Mouse (Mus musculus) neural tube, embryonic 13.5 days (tissue): ENCODE measurements at regions not wholly inside any gene's neighbourhood (a gene's known extent, or its start where the extent isn't known, plus 50 kb on each side); places are given as distances from the start of the nearest gene placed in this dataset.

ENCODE experiments used
- ATAC-seq: fragments of 200-750 bp; cut with Nextera tagmentation; 2 replicates; pipeline ENCODE4 v1.8.0; 2017; ENCODE audit warnings: low read depth, mild to moderate bottlenecking, moderate TSS enrichment, moderate library complexity
- H3K27ac ChIP-seq: fragments of 300-500 bp; sonication (generic); replicated peaks from 2 replicates; pipeline ENCODE4 v1.5.1; 2015; ENCODE audit warnings: moderate library complexity, mild to moderate bottlenecking, inconsistent platforms
- H3K27me3 ChIP-seq: fragments of 300-500 bp; sonication (generic); 2 replicates; pipeline ENCODE4 v1.6.1; 2015; ENCODE audit warnings: mild to moderate bottlenecking, inconsistent platforms
- H3K36me3 ChIP-seq: fragments of 300-500 bp; sonication (generic); 2 replicates; pipeline ENCODE4 v1.6.1; 2015; ENCODE audit warnings: mild to moderate bottlenecking, inconsistent platforms
- H3K4me1 ChIP-seq: fragments of 300-500 bp; sonication (generic); replicated peaks from 2 replicates; pipeline ENCODE4 v1.6.1; 2015; ENCODE audit warnings: inconsistent platforms
- H3K4me2 ChIP-seq: fragments of 300-500 bp; sonication (generic); 2 replicates; pipeline ENCODE4 v1.6.1; 2015; ENCODE audit warnings: inconsistent platforms, mild to moderate bottlenecking, moderate library complexity
- H3K4me3 ChIP-seq: fragments of 300-500 bp; sonication (generic); 2 replicates; pipeline ENCODE4 v1.5.1; 2015; ENCODE audit warnings: mild to moderate bottlenecking, inconsistent platforms
- H3K9ac ChIP-seq: fragments of 300-500 bp; sonication (generic); 2 replicates; pipeline ENCODE4 v1.6.1; 2015; ENCODE audit warnings: moderate library complexity, mild to moderate bottlenecking, inconsistent platforms
- H3K9me3 ChIP-seq: fragments of 300-500 bp; sonication (generic); 2 replicates; pipeline ENCODE4 v1.6.1; 2016; ENCODE audit warnings: inconsistent platforms
- WGBS: fragments of 180-500 bp; shearing (Covaris S2); methylation state at CpG from one replicate; pipeline ENCODE4 v1.1.7; 2015; 5-methylcytosine and 5-hydroxymethylcytosine counted together

- Histone ChIP-seq H3K27me3 (peaks cover 36% of the 10 kb centered on the region), H3K4me1 (peaks cover 7% of the 10 kb centered on the region; the same call in 1 of the 2 replicates), H3K9me3 (no peaks in the 10 kb centered on the region), H3K9ac (no peak overlapping the region), H3K27ac (no peak overlapping the region), H3K4me2 (no peak overlapping the region), H3K4me3 (no peak overlapping the region), H3K36me3 (no peaks in the 10 kb centered on the region)
- ATAC-seq: no peak
- 42% methylated on average over 3 of the region's 3 CpGs for WGBS
These were observed 114.5 kb downstream of the Dhx35 start for GRCm38 (mm10) chr2:158909086-158909485.

GRCm38 (mm10) chr2:158910325-158910724 lies 115.7 kb downstream of the Dhx35 start:
- Histone ChIP-seq H3K4me3 (no peak overlapping the region), H3K9ac (no peak overlapping the region), H3K9me3 (no peaks in the 10 kb centered on the region), H3K4me1 (peaks cover 7% of the 10 kb centered on the region; the same call in 1 of the 2 replicates), H3K4me2 (no peak overlapping the region), H3K27me3 (peaks cover 35% of the 10 kb centered on the region), H3K27ac (no peak overlapping the region), H3K36me3 (no peaks in the 10 kb centered on the region)
- ATAC-seq: no peak
- 66% methylated on average over 8 of the region's 8 CpGs for WGBS

GRCm38 (mm10) chr2:158911191-158911590 lies 116.6 kb downstream of the Dhx35 start:
- 69% methylated on average over 7 of the region's 7 CpGs for WGBS
- no peak overlapping the region for H3K4me3 ChIP-seq
- H3K9me3 ChIP-seq: no peaks in the 10 kb centered on the region
- no peaks in the 10 kb centered on the region for H3K36me3 ChIP-seq
- H3K4me2 ChIP-seq: no peak overlapping the region
- no peak overlapping the region for H3K27ac ChIP-seq
- H3K9ac ChIP-seq: no peak overlapping the region
- H3K27me3 ChIP-seq: peaks cover 29% of the 10 kb centered on the region
- ATAC-seq: no peak
- H3K4me1 ChIP-seq: peaks cover 7% of the 10 kb centered on the region; the same call in 1 of the 2 replicates

DNA sequence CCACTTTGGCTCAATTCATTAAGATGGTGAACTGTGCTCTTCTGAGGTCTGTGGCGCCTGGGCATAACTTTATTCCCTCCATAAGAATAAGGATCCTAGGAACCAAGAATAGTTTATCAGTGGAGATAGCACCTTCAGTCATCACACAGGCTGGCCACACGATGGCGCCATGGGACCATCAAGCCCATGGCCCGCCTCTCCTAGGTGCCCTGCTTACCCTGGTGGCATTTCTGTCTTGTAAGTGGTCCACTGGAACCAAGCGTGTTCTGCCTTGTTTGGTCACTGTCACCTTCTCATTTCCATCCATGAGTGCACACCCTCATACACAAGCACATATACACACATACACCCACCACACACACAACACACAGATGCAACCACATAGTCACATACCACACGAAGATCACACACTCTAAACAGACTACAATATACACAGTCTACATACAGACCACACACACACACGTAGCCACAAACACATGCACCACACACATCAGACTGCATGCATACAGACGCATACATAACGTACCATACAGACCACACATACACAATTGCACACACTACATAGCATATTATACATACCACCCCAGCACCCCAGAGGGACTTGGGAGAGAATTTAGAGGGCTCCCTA lies 118.1 kb downstream of the Dhx35 start:
- peaks cover 7% of the 10 kb centered on the region; the same call in 1 of the 2 replicates for H3K4me1 ChIP-seq
- no peak overlapping the region for H3K27ac ChIP-seq
- no peaks in the 10 kb centered on the region for H3K36me3 ChIP-seq
- WGBS: 36% methylated on average over 9 of the region's 9 CpGs
- H3K4me2 ChIP-seq: no peak overlapping the region
- H3K9me3 ChIP-seq: no peaks in the 10 kb centered on the region
- H3K9ac ChIP-seq: no peak overlapping the region
- H3K4me3 ChIP-seq: no peak overlapping the region
- H3K27me3 ChIP-seq: peaks cover 29% of the 10 kb centered on the region
- ATAC-seq: peak; percentile 70

DNA sequence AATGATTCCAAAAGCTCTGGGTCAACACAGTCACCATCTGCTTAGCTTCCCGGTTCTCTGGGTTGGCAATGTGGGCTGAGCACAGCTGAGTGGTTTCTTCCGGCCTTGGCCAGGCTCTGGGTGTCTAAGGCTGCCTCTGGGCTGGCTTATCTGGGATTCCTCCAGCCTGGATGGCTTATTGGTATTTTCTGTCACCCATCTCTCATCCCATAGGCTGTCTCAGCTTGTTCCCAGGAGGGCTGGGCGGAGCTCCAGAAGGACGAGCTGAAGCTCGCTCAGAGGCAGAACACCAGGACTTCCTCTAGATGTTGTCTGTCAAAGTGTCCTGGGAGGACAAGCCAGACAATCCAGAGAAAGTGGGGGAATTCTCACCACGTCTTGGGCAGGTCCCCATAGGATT lies 122.8 kb downstream of the Dhx35 start:
- Histone ChIP-seq H3K27ac (no peak overlapping the region), H3K9me3 (no peaks in the 10 kb centered on the region), H3K36me3 (no peaks in the 10 kb centered on the region), H3K4me3 (no peak overlapping the region), H3K4me2 (no peak overlapping the region), H3K9ac (no peak overlapping the region), H3K4me1 (peaks cover 13% of the 10 kb centered on the region; the same call in 1 of the 2 replicates), H3K27me3 (peaks cover 1% of the 10 kb centered on the region)
- 70% methylated on average over 6 of the region's 6 CpGs for WGBS
- ATAC-seq: no peak

DNA sequence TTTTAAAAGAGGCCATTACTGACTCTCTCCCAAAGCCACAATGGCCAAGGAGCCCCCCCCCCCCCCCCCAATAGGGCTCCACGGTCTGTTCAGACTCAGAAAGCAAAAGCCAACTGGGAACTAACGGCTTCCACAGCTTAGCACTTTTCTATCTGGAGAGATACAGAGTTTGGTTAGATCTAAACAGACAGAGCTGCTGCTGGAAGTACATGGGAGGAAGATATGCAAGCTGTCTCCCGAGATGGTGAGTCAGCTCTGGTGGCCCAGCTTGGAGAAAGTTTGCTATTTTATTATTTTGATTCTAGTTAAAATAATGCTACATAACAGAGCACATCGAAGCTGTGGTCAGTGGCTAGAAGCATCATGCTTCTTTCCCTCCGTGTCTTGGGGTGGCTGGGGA lies 123.7 kb downstream of the Dhx35 start:
- H3K36me3 ChIP-seq: no peaks in the 10 kb centered on the region
- H3K27ac ChIP-seq: no peak overlapping the region
- WGBS: 89% methylated on average over 5 of the region's 5 CpGs
- H3K4me1 ChIP-seq: peaks cover 12% of the 10 kb centered on the region; the same call in 1 of the 2 replicates
- H3K4me3 ChIP-seq: no peak overlapping the region
- no peaks in the 10 kb centered on the region for H3K27me3 ChIP-seq
- no peak for ATAC-seq
- no peak overlapping the region for H3K4me2 ChIP-seq
- H3K9me3 ChIP-seq: no peaks in the 10 kb centered on the region
- H3K9ac ChIP-seq: no peak overlapping the region

DNA sequence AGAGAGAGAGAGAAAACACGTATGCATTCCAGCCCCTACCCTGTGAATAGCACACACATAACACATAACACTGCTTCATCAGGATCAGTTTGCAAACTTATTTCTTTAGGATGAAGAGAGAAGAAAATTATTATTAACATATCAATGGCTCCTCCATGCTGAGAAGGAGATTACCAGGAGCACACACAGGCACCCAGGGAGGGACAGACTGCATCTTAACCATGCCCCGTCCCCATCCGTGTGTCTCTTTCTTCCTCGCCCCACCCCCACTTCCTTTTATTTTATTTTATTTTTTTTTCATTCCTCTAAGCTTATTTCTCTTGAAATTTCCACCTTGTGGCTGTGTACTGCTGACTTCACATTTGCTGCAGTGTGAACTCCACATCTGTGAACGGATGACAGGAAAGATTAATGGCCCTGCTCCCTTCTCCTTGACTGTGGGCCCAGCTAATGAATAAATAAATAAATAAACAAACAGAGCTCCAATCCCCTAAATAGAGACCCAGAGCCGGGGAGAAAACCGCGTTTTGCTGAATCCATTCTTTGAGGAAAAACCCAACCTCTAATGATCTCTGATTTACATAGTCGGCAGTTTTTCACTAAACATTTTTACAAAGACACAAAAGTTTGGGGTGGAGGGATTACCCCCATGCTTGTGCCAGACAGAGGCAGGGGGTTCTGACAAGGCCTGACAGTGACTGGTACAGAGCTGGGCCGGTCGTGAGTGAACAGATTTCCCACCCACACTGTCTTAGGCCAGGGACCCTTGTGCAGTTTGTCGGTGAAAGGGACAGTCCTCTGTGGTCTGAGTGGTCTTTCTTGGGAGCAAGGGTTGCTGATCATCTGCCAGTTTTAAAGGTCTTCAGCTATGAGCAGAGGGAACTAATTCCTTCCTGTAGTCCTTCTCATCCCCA lies 127.0 kb downstream of the Dhx35 start:
- H3K4me3 ChIP-seq: no peak overlapping the region
- H3K4me2 ChIP-seq: no peak overlapping the region
- peaks cover 6% of the 10 kb centered on the region; the same call in 1 of the 2 replicates for H3K4me1 ChIP-seq
- no peak overlapping the region for H3K9ac ChIP-seq
- no peak for ATAC-seq
- H3K27ac ChIP-seq: no peak overlapping the region
- no peaks in the 10 kb centered on the region for H3K9me3 ChIP-seq
- H3K27me3 ChIP-seq: no peaks in the 10 kb centered on the region
- H3K36me3 ChIP-seq: no peaks in the 10 kb centered on the region
- 58% methylated on average over 12 of the region's 12 CpGs for whole genome bisulfite sequencing

GRCm38 (mm10) chr2:158922766-158923165 lies 128.2 kb downstream of the Dhx35 start:
- H3K27me3 ChIP-seq: no peaks in the 10 kb centered on the region
- H3K9ac ChIP-seq: no peak overlapping the region
- H3K9me3 ChIP-seq: no peaks in the 10 kb centered on the region
- H3K36me3 ChIP-seq: no peaks in the 10 kb centered on the region
- H3K27ac ChIP-seq: no peak overlapping the region
- H3K4me2 ChIP-seq: no peak overlapping the region
- ATAC-seq: no peak
- H3K4me3 ChIP-seq: no peak overlapping the region
- peaks cover 6% of the 10 kb centered on the region; the same call in 1 of the 2 replicates for H3K4me1 ChIP-seq
- WGBS: 57% methylated on average over 5 of the region's 5 CpGs

DNA sequence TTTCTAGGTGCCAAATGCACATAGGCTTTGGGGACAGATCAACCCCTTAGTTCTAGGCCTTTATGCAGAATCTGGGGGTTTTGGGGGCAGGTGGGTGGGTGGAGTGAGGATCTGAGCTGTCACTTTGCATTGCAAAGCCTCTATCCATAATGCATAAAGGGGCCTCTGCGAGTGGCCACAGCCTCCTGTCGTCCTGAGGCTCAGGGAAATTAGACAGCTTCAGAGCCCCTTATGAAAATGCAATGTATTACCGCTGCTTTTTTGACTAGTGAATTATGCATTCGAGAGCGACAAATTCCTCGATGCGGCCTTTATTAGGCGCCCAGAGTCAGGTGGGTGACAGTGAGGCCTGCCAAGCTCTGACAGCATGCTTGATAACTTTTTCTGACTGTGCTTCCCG lies 134.9 kb downstream of the Dhx35 start:
- no peaks in the 10 kb centered on the region for H3K36me3 ChIP-seq
- H3K27ac ChIP-seq: no peak overlapping the region
- H3K4me3 ChIP-seq: no peak overlapping the region
- H3K4me1 ChIP-seq: no peaks in the 10 kb centered on the region
- no peak overlapping the region for H3K4me2 ChIP-seq
- H3K27me3 ChIP-seq: 0 out of 2 replicates have a peak, but pooled peaks cover 3% of the 10 kb centered on the region
- ATAC-seq: no peak
- 56% methylated on average over 9 of the region's 9 CpGs for WGBS
- no peak overlapping the region for H3K9ac ChIP-seq
- no peaks in the 10 kb centered on the region for H3K9me3 ChIP-seq

DNA sequence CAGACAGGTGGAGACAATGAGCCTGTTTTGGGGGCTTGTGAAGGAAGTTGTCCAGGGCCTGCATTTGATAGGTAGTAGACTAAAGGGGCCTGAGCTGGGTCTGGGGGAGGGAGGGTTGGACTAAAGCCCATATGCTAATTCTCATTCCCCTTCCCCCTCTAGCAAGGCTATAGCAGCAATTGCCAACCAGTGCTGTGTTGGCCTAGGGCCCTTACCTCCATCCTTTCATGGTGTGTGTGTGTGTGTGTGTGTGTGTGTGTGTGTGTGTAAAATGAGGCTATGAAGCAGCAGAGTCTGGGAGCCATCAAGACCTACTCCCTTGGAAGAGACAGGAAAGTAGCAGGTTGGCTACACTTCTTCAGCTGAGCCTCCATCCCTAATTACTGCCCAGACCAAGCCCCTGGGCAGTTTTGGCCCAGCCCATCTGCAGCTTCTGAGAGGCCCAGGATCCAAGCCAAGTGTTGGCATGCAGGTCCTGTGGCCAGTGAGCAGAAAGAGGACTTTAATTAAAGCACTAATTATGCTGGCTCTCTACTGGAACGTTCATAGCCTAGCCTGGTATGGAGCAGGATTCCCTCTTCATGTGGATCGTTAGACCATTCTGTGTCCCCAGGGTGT lies 143.4 kb downstream of the Dhx35 start:
- Histone ChIP-seq H3K9ac (no peak overlapping the region), H3K4me1 (no peaks in the 10 kb centered on the region), H3K36me3 (no peaks in the 10 kb centered on the region), H3K27me3 (0 out of 2 replicates have a peak, but pooled peaks cover 3% of the 10 kb centered on the region), H3K4me2 (no peak overlapping the region), H3K4me3 (no peak overlapping the region), H3K27ac (no peak overlapping the region), H3K9me3 (no peaks in the 10 kb centered on the region)
- WGBS: 77% methylated on average over 2 of the region's 2 CpGs
- 0 out of 2 replicates have a peak, but pooled peaks have one; percentile 40 for ATAC-seq

DNA sequence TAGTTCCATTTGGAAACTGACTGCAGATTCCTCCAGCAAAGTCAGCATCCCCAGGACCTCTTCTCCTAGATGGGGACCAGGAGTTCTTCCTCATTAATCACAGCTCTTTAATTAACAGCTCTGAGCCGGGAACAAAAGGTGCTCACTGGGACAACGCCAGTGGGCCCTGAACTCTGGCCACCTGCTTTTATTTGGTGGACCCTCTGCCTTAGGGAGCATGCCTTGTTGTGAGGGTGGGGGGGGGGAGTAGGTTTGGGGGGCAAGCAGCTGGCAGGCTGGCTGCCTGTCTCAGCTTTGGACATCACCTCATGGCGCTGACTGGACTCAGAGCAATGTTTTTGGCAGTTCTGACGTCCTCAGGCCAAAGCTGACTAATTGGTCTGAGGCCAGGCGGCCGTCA lies 154.8 kb downstream of the Dhx35 start:
- Histone ChIP-seq H3K4me3 (no peak overlapping the region), H3K9me3 (no peaks in the 10 kb centered on the region), H3K9ac (no peak overlapping the region), H3K27ac (no peak overlapping the region), H3K36me3 (no peaks in the 10 kb centered on the region), H3K4me2 (no peak overlapping the region), H3K4me1 (peaks cover 9% of the 10 kb centered on the region; the same call in 1 of the 2 replicates), H3K27me3 (0 out of 2 replicates have a peak, but pooled peaks cover 4% of the 10 kb centered on the region)
- 32% methylated on average over 6 of the region's 6 CpGs for WGBS
- ATAC-seq: 0 out of 2 replicates have a peak, but pooled peaks have one; percentile 15

DNA sequence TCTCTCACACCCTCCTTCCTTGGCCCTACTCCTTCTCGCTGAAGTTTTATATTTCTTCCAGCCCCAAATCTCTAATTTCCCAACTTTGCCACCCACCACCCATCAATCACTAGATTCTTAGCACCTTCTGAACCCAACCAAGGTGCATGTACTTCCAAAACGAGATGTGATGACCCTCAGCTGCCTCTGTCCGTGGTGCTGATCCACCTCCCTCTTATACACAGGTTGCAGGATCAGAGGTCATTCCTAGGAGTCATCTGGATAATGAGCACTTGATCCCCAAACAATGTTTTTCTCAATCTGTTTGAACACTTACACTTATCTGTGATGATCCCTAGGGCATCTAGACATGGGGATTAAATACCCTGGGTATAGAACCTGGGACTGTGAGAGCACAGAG lies 156.5 kb downstream of the Dhx35 start:
- no peaks in the 10 kb centered on the region for H3K9me3 ChIP-seq
- H3K4me2 ChIP-seq: no peak overlapping the region
- no peak overlapping the region for H3K27ac ChIP-seq
- peaks cover 7% of the 10 kb centered on the region; the same call in 1 of the 2 replicates for H3K27me3 ChIP-seq
- H3K4me3 ChIP-seq: no peak overlapping the region
- ATAC-seq: no peak
- H3K9ac ChIP-seq: no peak overlapping the region
- no peaks in the 10 kb centered on the region for H3K36me3 ChIP-seq
- H3K4me1 ChIP-seq: peaks cover 9% of the 10 kb centered on the region; the same call in 1 of the 2 replicates
- 37% methylated on average over 3 of the region's 3 CpGs for WGBS
